Mouse (Mus musculus) heart, adult 2 months (tissue): ENCODE measurements around the gene Catsperg1. TPM values are rescaled to one million over a fixed set of nuclear protein-coding genes. Genes with fewer than 3 reads are reported as not detected.
"Not testable (repeated sequence)": the region's sequence is repeated elsewhere in the genome, so short reads cannot be mapped to it uniquely, and the experiment has no call there.

ENCODE experiments used
- DNase-seq, 2 experiments: peaks; one replicate each; pipeline ENCODE4 v3.0.0; 2021
- H3K27ac ChIP-seq: fragments of 200-600 bp; 2 replicates; pipeline ENCODE4 v1.8.1; 2022
- H3K27me3 ChIP-seq: fragments of 200-500 bp; 2 replicates; pipeline ENCODE4 v1.6.1; 2012; ENCODE audit warnings: mild to moderate bottlenecking, low read length, inconsistent platforms, mixed read lengths; ENCODE audit not compliant: control insufficient read depth, insufficient read depth
- H3K36me3 ChIP-seq: fragments of 200-500 bp; 2 replicates; pipeline ENCODE4 v1.6.1; 2012; ENCODE audit warnings: low read length, inconsistent platforms; ENCODE audit not compliant: control insufficient read depth, insufficient read depth
- H3K4me1 ChIP-seq: fragments of 200-500 bp; 2 replicates; pipeline ENCODE4 v1.6.1; 2011; ENCODE audit warnings: low read length; ENCODE audit not compliant: control insufficient read depth, insufficient read depth
- H3K4me3 ChIP-seq: fragments of 200-600 bp; 2 replicates; pipeline ENCODE4 v1.8.1; 2022
- H3K79me2 ChIP-seq: fragments of 200-500 bp; replicated peaks from 2 replicates; pipeline ENCODE4 v1.6.1; 2012; ENCODE audit warnings: mild to moderate bottlenecking, inconsistent platforms, low read length, moderate library complexity, mixed read lengths; ENCODE audit not compliant: control insufficient read depth, insufficient read depth
- H3K9ac ChIP-seq: fragments of 200-500 bp; 2 replicates; pipeline ENCODE4 v1.6.1; 2012; ENCODE audit warnings: low read depth, mild to moderate bottlenecking, control low read depth, inconsistent platforms, low read length, mixed read lengths
- CTCF ChIP-seq: fragments of 200-600 bp; IDR thresholded peaks from 2 replicates; pipeline ENCODE4 v1.8.1; 2022; ENCODE audit warnings: antibody characterized with exemption, mild to moderate bottlenecking, moderate library complexity
- EP300 ChIP-seq: fragments of 200-500 bp; IDR thresholded peaks from 2 replicates; pipeline ENCODE4 v1.6.1; 2011; ENCODE audit warnings: low read depth, low read length, control low read depth; ENCODE audit not compliant: insufficient read depth
- POLR2A ChIP-seq: fragments of 200-500 bp; IDR thresholded peaks from 2 replicates; pipeline ENCODE4 v1.6.1; 2011; ENCODE audit warnings: mild to moderate bottlenecking, low read depth, low read length, control low read depth; ENCODE audit not compliant: insufficient read depth
- WGBS: fragments of 180-500 bp; shearing (Covaris S2); methylation state at CpG from one replicate; pipeline ENCODE4 v1.1.7; 2018; 5-methylcytosine and 5-hydroxymethylcytosine counted together
- intact Hi-C: fragments of 180-260 bp; cut with DNase I; formaldehyde crosslinking; loops from one replicate; pipeline ENCODE4 v1.15.1; 2025
- polyA plus RNA-seq: library from polyadenylated mRNA; depleted of rRNA; stranded (reverse); fragments of >200 nt; gene quantifications from 2 replicates; pipeline ENCODE4 v1.2.3, GENCODE M21; 2012
- total RNA-seq, 2 experiments: library from RNA; stranded (reverse); gene quantifications; 2 replicates each; pipeline ENCODE4 v1.2.3; 2021

Gene Catsperg1
- total and polyA plus RNA-seq, 3 experiments = 0.30 to 1.0 (median 0.34) TPM

DNA sequence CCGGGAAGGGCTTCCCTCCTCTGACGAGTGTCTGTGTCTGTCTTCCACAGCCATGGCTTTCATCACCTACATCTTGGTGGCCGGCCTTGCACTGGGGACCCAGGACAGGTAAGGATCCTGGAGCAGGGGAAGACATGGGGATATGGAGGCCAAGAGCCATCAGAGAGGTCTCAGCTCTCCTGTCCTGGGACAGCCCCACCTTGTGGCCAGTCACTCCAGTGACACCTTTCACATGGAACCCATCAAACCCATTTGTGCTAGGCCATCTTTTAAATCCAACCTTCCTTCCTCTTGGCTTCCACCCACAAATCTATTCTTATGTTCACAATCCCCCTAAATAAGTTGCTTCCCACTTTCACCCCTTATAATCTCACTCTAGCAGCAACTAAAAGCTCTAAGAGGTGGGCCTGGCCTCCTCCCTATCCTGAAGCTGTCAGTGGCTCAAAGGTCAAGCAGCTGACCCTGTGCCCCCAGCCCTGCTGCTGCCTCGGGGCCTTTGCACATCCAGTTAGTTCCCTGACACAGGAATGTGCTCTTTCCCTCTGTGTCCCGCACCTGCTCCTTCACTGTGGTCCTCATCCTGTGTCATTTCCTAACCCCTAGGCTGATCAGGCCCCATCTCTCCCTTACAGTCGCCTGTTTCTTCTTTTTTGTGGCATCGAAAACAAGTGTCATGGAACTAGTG, 31.0 kb upstream of the Catsperg1 start:
- H3K36me3 ChIP-seq = no peaks in the 10 kb centered on the region
- no peak overlapping the region for H3K27ac ChIP-seq
- intact Hi-C loops = loop anchor here (1.0 to 5.0 kb wide), 2 partner anchors 37 to 65 kb away; partner anchors contain the start of genes Psmd8 and Spint2
- H3K9ac ChIP-seq = no peak overlapping the region
- no peaks in the 10 kb centered on the region; the same call in 1 of the 2 replicates for H3K4me1 ChIP-seq
- no peaks in the 10 kb centered on the region for H3K27me3 ChIP-seq
- TF ChIP-seq EP300 (no peak), CTCF (peak; percentile 74)
- WGBS = 86% methylated on average over 7 of the region's 7 CpGs
- H3K79me2 ChIP-seq = no peaks in the 10 kb centered on the region
- no peak overlapping the region for H3K4me3 ChIP-seq
- DNase-seq = peak in 1 of 2 experiments; percentile 43

- peak; percentile 98 for DNase-seq
- no peaks in the 10 kb centered on the region for H3K36me3 ChIP-seq
- WGBS = under 1% methylated on average over 60 of the region's 60 CpGs
- no peaks in the 10 kb centered on the region for H3K27me3 ChIP-seq
- intact Hi-C loops = no loop called here
- TF ChIP-seq EP300 = peak; percentile 93
- peak; percentile 28; the same call in 1 of the 2 replicates for TF ChIP-seq CTCF
- TF ChIP-seq POLR2A = peak; percentile 97
- peak within 1 kb of the TSS; percentile 86 for H3K9ac ChIP-seq
- peak within 1 kb of the TSS; percentile 90 for H3K27ac ChIP-seq
- H3K4me3 ChIP-seq = peak within 1 kb of the TSS; percentile 64
- H3K4me1 ChIP-seq = peaks cover 8% of the 10 kb centered on the region
- H3K79me2 ChIP-seq = no peaks in the 10 kb centered on the region
Measured at GRCm38 (mm10) chr7:29238019-29238967, 24.5 kb upstream of the Catsperg1 start, which contains the start of gene Yif1b. Gene Yif1b (plus strand): TSS chr7:29238329.

- H3K27ac ChIP-seq = peak overlapping the region; percentile 88
Measured at GRCm38 (mm10) chr7:29237596-29237995, 23.8 kb upstream of the Catsperg1 start.

GRCm38 (mm10) chr7:29236593-29236992, 22.8 kb upstream of the Catsperg1 start:
- Histone ChIP-seq H3K9ac (no peak overlapping the region), H3K4me1 (peaks cover 8% of the 10 kb centered on the region), H3K27me3 (no peaks in the 10 kb centered on the region), H3K4me3 (no peak overlapping the region), H3K27ac (no peak overlapping the region), H3K36me3 (no peaks in the 10 kb centered on the region), H3K79me2 (no peaks in the 10 kb centered on the region)
- WGBS = 41% methylated on average over 4 of the region's 4 CpGs
- TF ChIP-seq CTCF = no peak
- TF ChIP-seq EP300 = no peak
- no peak for TF ChIP-seq POLR2A
- DNase-seq = no peak
- intact Hi-C loops = no loop called here

More at GRCm38 (mm10) chr7:29237596-29237995, 23.8 kb upstream of the Catsperg1 start:
- Histone ChIP-seq H3K9ac (peak overlapping the region; percentile 46; the same call in 1 of the 2 replicates), H3K4me3 (peak overlapping the region; percentile 49)
- H3K36me3 ChIP-seq, H3K27me3 ChIP-seq, intact Hi-C loops, H3K4me1 ChIP-seq, H3K79me2 ChIP-seq: not testable (repeated sequence)
- 21% methylated on average over 6 of the region's 6 CpGs for WGBS
- peak in 1 of 2 experiments; percentile 29 for DNase-seq

- no peaks in the 10 kb centered on the region for H3K79me2 ChIP-seq
- H3K4me3 ChIP-seq = no peak overlapping the region
- H3K36me3 ChIP-seq = no peaks in the 10 kb centered on the region
- no peak overlapping the region; the same call in 1 of the 2 replicates for H3K27ac ChIP-seq
- no peaks in the 10 kb centered on the region for H3K27me3 ChIP-seq
- WGBS = 90% methylated on average over 5 of the region's 5 CpGs
- intact Hi-C loops = loop anchor here (5.0 kb wide), 1 partner anchor 52 kb away; the partner anchor contains the start of gene Psmd8
- H3K9ac ChIP-seq = no peak overlapping the region
- DNase-seq = no peak
- TF ChIP-seq CTCF (peak; percentile 59), POLR2A (no peak)
- peaks cover 11% of the 10 kb centered on the region for H3K4me1 ChIP-seq
Measured at GRCm38 (mm10) chr7:29234661-29235060, 20.8 kb upstream of the Catsperg1 start.
